Mouse (Mus musculus) heart, embryonic 14.5 days (tissue): ENCODE results near the gene Zbtb9. TPM values are rescaled to one million over a fixed set of nuclear protein-coding genes. Genes with fewer than 3 reads are reported as not detected.
"Not testable (repeated sequence)": the region's sequence is repeated elsewhere in the genome, so short reads cannot be mapped to it uniquely, and the experiment has no call there.

Source experiments
- ATAC-seq: fragments of 200-750 bp; cut with Nextera tagmentation; 2 replicates; pipeline ENCODE4 v1.8.0; 2017; ENCODE audit warnings: low read depth, moderate TSS enrichment; ENCODE audit not compliant: insufficient number of reproducible peaks, insufficient read depth, low FRiP score
- H3K27ac ChIP-seq, 2 experiments: fragments of 200-500 bp in 1 of 2; fragments of 300-500 bp in 1 of 2; sonication (generic) in 1 of 2; replicated peaks in 1 of 2; 2 replicates each; pipeline ENCODE4 v1.5.1; 2012 to 2014; ENCODE audit warnings: low read depth in 2 of 2, low read length in 2 of 2, control low read depth in 1 of 2, mild to moderate bottlenecking in 1 of 2, mixed read lengths in 1 of 2; ENCODE audit not compliant: control insufficient read depth in 1 of 2, insufficient read depth in 1 of 2
- H3K27me3 ChIP-seq: fragments of 300-500 bp; sonication (generic); 2 replicates; pipeline ENCODE4 v1.6.1; 2014; ENCODE audit warnings: mild to moderate bottlenecking, low read length, control low read depth; ENCODE audit not compliant: control insufficient read depth, insufficient read depth
- H3K36me3 ChIP-seq: fragments of 300-500 bp; sonication (generic); 2 replicates; pipeline ENCODE4 v1.6.1; 2014; ENCODE audit warnings: mild to moderate bottlenecking, control low read depth, low read length, mixed read lengths; ENCODE audit not compliant: control insufficient read depth, insufficient read depth
- H3K4me1 ChIP-seq, 2 experiments: fragments of 200-500 bp in 1 of 2; fragments of 300-500 bp in 1 of 2; sonication (generic) in 1 of 2; 2 replicates each; pipeline ENCODE4 v1.6.1; 2012 to 2014; ENCODE audit warnings: low read length in 2 of 2, control low read depth in 1 of 2, mixed read lengths in 1 of 2; ENCODE audit not compliant: control insufficient read depth in 2 of 2, insufficient read depth in 2 of 2
- H3K4me2 ChIP-seq: fragments of 300-500 bp; sonication (generic); 2 replicates; pipeline ENCODE4 v1.6.1; 2014; ENCODE audit warnings: mild to moderate bottlenecking, low read length
- H3K4me3 ChIP-seq, 2 experiments: fragments of 200-500 bp in 1 of 2; fragments of 300-500 bp in 1 of 2; sonication (generic) in 1 of 2; 2 replicates each; pipeline ENCODE4 v1.5.1; 2012 to 2014; ENCODE audit warnings: low read length in 2 of 2, mild to moderate bottlenecking in 2 of 2, control low read depth in 1 of 2, low read depth in 1 of 2, moderate library complexity in 1 of 2; ENCODE audit not compliant: control insufficient read depth in 1 of 2, insufficient read depth in 1 of 2
- H3K9ac ChIP-seq: fragments of 300-500 bp; sonication (generic); 2 replicates; pipeline ENCODE4 v1.6.1; 2014; ENCODE audit warnings: mild to moderate bottlenecking, low read length
- H3K9me3 ChIP-seq: fragments of 300-500 bp; sonication (generic); 2 replicates; pipeline ENCODE4 v1.6.1; 2016; ENCODE audit warnings: low read length, control low read depth; ENCODE audit not compliant: control insufficient read depth
- WGBS: fragments of 180-500 bp; shearing (Covaris S2); extraction: QIAGEN DNeasy Blood & Tissue Kit; methylation state at CpG from one replicate; pipeline ENCODE4 v1.1.7; 2014; 5-methylcytosine and 5-hydroxymethylcytosine counted together
- polyA plus RNA-seq: library from polyadenylated mRNA; unstranded; fragments of >200 nt; fragmentation: Nextera tagmentation; extraction: Ambion mirVana; gene quantifications from 2 replicates; pipeline ENCODE4 v1.2.1, GENCODE M21; 2014

Gene Zbtb9
- polyA plus RNA-seq: 6.8 TPM in 2 replicates

GRCm38 (mm10) chr17:26972703-26973574 lies at the start of gene Zbtb9:
Gene Zbtb9, plus strand, starts transcription at chr17:26973167.
- Histone ChIP-seq H3K27ac (peak within 1 kb of the TSS; percentile 70 to 72), H3K9me3 (no peaks in the 10 kb centered on the region), H3K4me1 (peaks cover 3 to 27% of the 10 kb centered on the region in 2 experiments), H3K4me3 (peak within 1 kb of the TSS; percentile 78 to 92), H3K4me2 (peak within 1 kb of the TSS; percentile 94), H3K36me3 (peaks cover 41% of the 10 kb centered on the region), H3K9ac (peak within 1 kb of the TSS; percentile 89), H3K27me3 (no peaks in the 10 kb centered on the region)
- peak; percentile 98 for ATAC-seq
- under 1% methylated on average over 75 of the region's 75 CpGs for WGBS

GRCm38 (mm10) chr17:26925414-26925813 lies 47.6 kb upstream of the Zbtb9 start:
- ATAC-seq: not testable (repeated sequence)

DNA sequence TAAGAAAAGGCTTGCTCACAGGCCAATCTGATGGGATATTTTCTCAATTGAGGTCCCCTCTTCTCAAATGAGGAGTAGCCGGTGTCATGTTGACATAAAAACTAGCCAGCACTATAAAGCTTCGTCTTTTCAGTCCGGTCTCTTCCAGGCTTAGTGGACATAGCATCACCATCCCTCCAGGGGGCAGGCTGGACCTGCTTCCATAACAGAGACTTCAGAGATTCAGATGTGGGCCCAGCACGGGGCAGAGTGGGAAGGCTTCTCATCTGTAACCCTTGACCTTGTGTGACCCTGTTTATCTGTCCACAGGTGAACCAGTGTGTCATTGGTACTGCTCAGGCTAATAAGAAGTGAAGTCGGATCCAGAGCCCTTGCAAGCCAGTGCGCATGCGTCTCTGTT lies 41.2 kb upstream of the Zbtb9 start:
- H3K36me3 ChIP-seq: peaks cover 63% of the 10 kb centered on the region
- H3K9me3 ChIP-seq, H3K27me3 ChIP-seq, ATAC-seq, H3K4me2 ChIP-seq, H3K4me3 ChIP-seq, H3K9ac ChIP-seq, H3K4me1 ChIP-seq: not testable (repeated sequence)
- WGBS: 67% methylated on average over 7 of the region's 7 CpGs
- H3K27ac ChIP-seq: 0 out of 4 replicates have a peak overlapping the region, but pooled peaks of 1 of the 2 experiments have one; percentile 75

More at GRCm38 (mm10) chr17:26925414-26925813, 47.6 kb upstream of the Zbtb9 start:
- WGBS: 95% methylated on average over 9 of the region's 9 CpGs
- not testable (repeated sequence) for H3K27ac ChIP-seq, H3K27me3 ChIP-seq, H3K4me3 ChIP-seq, H3K4me1 ChIP-seq, H3K4me2 ChIP-seq, H3K9ac ChIP-seq, H3K9me3 ChIP-seq
- H3K36me3 ChIP-seq: peaks cover 71% of the 10 kb centered on the region

GRCm38 (mm10) chr17:26932839-26933398 lies 40.0 kb upstream of the Zbtb9 start, which contains the start of gene Phf1:
Gene Phf1, plus strand, starts transcription at chr17:26933052.
- Histone ChIP-seq H3K27ac (peak within 1 kb of the TSS; percentile 75 to 83), H3K4me3 (peak within 1 kb of the TSS; percentile 57), H3K27me3 (no peaks in the 10 kb centered on the region), H3K9ac (peak within 1 kb of the TSS; percentile 83), H3K36me3 (peaks cover 63% of the 10 kb centered on the region), H3K9me3 (no peaks in the 10 kb centered on the region), H3K4me2 (peak within 1 kb of the TSS; percentile 86), H3K4me1 (peaks cover 3 to 14% of the 10 kb centered on the region in 2 experiments; a peak in 3 of 4 replicates)
- peak; percentile 81 for ATAC-seq
- WGBS: under 1% methylated on average over 43 of the region's 43 CpGs

- 3% methylated on average over 13 of the region's 13 CpGs for WGBS
Observed at GRCm38 (mm10) chr17:26933419-26933818, 39.5 kb upstream of the Zbtb9 start.

GRCm38 (mm10) chr17:26933885-26934827 lies 38.8 kb upstream of the Zbtb9 start:
- 78% methylated on average over 16 of the region's 16 CpGs for WGBS
- H3K4me2 ChIP-seq: peak overlapping the region; percentile 86
- no peak for ATAC-seq
- H3K27ac ChIP-seq: no peak overlapping the region
- H3K4me3 ChIP-seq: peak overlapping the region; percentile 57; a peak in 3 of 4 replicates
- peaks cover 8 to 20% of the 10 kb centered on the region in 2 experiments; a peak in 3 of 4 replicates for H3K4me1 ChIP-seq
- peak overlapping the region; percentile 83 for H3K9ac ChIP-seq
- H3K27me3 ChIP-seq: no peaks in the 10 kb centered on the region
- peaks cover 58% of the 10 kb centered on the region for H3K36me3 ChIP-seq
- H3K9me3 ChIP-seq: no peaks in the 10 kb centered on the region

More at GRCm38 (mm10) chr17:26933419-26933818, 39.5 kb upstream of the Zbtb9 start:
- Histone ChIP-seq H3K36me3 (peaks cover 65% of the 10 kb centered on the region), H3K4me2 (peak overlapping the region; percentile 86), H3K4me1 (peaks cover 8 to 19% of the 10 kb centered on the region in 2 experiments; a peak in 3 of 4 replicates), H3K27me3 (no peaks in the 10 kb centered on the region), H3K4me3 (peak overlapping the region; percentile 57), H3K9ac (peak overlapping the region; percentile 83), H3K9me3 (no peaks in the 10 kb centered on the region), H3K27ac (peak overlapping the region; percentile 52 to 75)
- peak; percentile 14; the same call in 1 of the 2 replicates for ATAC-seq

DNA sequence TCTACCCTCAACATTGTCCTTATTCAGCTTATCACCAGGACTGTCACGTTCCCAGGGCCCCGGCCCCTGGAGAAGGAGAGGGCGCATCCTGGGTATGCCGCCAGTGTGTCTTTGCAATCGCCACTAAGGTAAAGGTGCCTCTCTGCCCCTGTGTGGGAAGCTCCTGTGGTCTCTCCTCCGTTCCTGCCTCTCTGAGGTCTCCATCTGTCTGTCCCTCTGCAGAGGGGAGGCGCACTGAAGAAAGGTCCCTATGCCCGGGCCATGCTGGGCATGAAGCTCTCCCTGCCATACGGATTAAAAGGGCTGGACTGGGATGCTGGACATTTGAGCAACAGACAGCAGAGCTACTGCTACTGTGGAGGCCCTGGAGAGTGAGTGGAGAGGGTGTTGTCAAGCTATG lies 37.9 kb upstream of the Zbtb9 start:
- H3K36me3 ChIP-seq: peaks cover 49% of the 10 kb centered on the region
- H3K9me3 ChIP-seq: no peaks in the 10 kb centered on the region
- H3K27me3 ChIP-seq: no peaks in the 10 kb centered on the region
- no peak overlapping the region for H3K9ac ChIP-seq
- H3K4me1 ChIP-seq: peaks cover 10 to 22% of the 10 kb centered on the region in 2 experiments; a peak in 3 of 4 replicates
- no peak overlapping the region for H3K4me2 ChIP-seq
- H3K27ac ChIP-seq: no peak overlapping the region
- ATAC-seq: no peak
- 89% methylated on average over 9 of the region's 9 CpGs for WGBS
- no peak overlapping the region for H3K4me3 ChIP-seq
